Mouse (Mus musculus) T-helper 17 cell (primary cell): Measurements from ENCODE around the gene Bsnd.

Experiments
- in situ Hi-C, 2 experiments: fragments of 300-600 bp; cut with MboI, MseI; formaldehyde crosslinking; loops; 1 replicate in 1 of 2; 2 replicates in 1 of 2; pipeline ENCODE4 v1.15.1; 2025; ENCODE audit warnings: high pct_unique_total_duplicates in 2 of 2

Gene Bsnd

DNA sequence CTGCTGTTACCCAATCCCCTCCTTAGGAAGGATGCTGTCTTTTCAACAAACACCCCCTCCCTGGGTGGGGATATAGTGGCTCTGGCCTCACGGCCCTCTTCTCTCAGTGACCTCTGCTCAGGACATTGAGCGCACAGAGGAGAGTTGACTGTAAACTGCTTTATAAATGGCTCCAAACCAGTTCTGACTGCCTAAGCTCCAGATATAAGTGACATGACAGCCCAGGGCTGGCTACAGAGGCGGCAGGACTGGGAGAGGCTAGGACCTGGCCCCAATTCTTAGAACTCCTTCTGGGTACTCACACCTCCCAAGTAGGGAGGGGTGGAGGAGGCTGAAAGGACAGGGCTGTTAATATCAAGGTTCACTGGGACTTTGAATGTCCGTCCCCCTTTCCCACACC, 1.5 kb downstream of the Bsnd start:
- in situ Hi-C loops, result loop anchor here in 1 of 2 experiments (10.0 to 25.0 kb wide), 2 partner anchors 686 to 803 kb away; no protein-coding TSS in a partner anchor

DNA sequence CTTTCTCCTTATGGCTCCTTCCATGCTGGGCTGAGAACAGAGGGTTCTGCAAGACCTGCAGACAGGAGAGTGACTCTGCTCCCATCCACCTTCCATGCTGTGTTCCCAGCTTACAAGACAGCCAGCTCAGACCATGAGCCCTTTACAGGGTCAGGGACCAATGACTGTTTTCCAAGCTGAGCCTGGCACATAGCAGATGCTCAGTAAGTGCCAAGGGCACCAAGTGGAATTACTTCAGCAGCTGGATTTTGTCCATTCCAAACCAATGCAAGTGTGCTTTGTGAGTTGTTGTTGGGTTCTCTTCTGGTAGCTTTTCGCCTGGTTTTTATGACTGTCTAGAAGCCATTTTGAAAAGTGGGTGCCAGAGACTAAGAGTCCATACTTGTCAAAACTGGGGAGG, 8.3 kb downstream of the Bsnd start:
- in situ Hi-C loops, result loop anchor here in 1 of 2 experiments (5.0 to 25.0 kb wide), 2 partner anchors 38 to 797 kb away; no protein-coding TSS in a partner anchor

DNA sequence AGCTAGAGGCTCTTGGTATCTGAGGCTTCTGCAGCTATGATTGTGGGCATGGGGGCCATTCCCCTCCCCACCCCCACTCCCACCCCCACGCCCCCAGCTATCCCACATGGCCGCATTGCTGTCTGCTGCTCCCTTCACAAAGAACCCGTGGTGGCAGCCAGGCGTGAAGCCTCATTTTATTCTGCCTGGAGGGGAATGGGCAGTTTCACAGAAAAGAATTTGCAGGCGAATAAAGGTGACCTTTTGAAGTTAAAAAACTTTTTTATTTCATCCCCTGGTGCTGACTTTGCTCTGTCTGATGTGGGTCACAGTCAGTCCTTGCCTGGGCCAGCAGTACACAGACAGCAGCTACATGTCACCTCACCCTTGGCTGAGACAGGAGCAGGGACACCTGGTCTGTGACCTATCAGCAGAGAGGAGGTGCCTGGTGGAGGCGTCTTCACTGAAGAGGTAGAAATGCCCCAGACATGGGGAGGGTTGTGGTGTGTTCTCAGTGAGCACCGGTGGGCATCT, 8.8 kb downstream of the Bsnd start:
- in situ Hi-C loops, result loop anchor here in 1 of 2 experiments (5.0 to 25.0 kb wide), 2 partner anchors 39 to 796 kb away; no protein-coding TSS in a partner anchor

DNA sequence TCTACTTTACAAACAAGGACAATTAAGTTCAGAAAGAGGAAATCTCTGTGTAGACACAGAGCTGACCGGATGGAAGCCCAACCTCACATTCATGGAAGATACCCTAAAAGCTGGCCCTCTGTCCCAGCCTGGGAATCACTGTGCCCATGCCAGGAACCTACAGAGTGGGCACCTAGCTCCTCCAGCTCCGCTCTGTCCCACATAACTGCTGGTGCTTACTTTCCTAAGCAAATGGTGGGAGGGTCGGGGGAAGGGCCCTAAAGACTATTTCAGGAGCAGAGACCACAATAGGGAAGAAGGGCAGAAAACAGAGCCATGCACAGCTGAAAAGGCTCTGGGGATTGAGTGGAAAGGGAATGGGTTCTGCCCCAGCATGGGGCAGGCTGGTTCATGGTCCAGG, 11.5 kb downstream of the Bsnd start:
- in situ Hi-C loops, result loop anchor here in 1 of 2 experiments (5.0 to 25.0 kb wide), 2 partner anchors 42 to 793 kb away; no protein-coding TSS in a partner anchor

DNA sequence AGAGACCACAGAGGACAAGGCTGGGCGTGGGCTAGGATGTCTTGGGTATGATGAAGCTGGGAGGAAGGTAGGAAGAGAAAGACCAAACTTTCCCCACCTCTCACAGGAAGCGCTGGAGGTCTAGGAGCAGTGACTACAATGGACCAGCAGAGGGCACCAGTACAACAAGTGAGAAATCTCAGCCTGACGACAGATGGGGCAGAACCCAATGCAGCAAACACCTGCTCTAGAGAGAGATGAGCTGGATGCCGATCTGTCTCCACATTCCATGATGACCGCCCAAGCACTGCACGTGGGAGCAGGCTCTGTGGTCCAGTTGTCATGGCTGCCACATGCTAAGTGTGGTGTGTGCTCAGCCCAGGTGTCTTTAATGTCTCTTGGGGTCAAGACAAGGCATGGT, 17.8 kb downstream of the Bsnd start:
- in situ Hi-C loops, result loop anchor here in 1 of 2 experiments (5.0 kb wide), 1 partner anchor 58 kb away; no protein-coding TSS in a partner anchor

DNA sequence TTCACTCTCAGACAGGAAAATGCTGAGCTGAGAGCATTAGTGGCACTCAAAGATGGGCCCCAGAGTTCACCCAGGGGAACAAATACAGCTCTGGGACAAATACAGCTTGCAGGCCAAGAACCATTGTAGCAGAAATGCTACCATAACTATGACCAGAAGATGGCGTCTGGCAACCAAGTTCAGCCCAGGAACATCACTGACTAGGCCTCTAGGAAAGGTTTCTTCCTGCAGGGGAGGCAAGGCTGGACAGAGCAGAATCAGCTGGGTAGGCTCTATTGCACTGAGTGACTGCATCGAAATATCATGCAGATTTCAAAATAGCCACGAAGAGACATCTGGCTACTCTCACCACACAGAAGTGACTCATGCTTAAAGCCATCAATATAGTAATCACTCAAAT, 19.7 kb downstream of the Bsnd start:
- in situ Hi-C loops, result loop anchor here in 1 of 2 experiments (5.0 kb wide), 1 partner anchor 60 kb away; no protein-coding TSS in a partner anchor

DNA sequence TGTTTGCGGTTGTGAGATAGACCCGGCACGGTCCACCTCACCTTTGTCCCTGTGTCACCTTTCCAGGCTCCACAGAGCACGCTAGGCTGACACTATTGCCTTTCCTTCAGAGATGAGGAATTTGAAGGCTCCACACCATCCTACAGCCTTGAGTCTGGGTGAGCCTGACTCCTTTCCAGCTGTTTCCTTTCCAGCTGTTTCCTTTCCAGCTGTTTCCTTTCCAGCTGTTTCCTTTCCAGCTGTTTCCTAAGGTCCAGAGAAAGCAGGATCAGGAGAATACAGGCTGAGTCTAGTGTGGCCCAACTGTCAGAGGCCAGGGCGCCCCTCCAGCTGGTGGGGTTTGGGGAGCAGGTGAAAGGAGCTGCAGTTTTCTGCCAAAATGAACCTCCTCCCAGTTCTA, 21.2 kb downstream of the Bsnd start:
- in situ Hi-C loops, result loop anchor here in 1 of 2 experiments (5.0 kb wide), 1 partner anchor 61 kb away; no protein-coding TSS in a partner anchor

DNA sequence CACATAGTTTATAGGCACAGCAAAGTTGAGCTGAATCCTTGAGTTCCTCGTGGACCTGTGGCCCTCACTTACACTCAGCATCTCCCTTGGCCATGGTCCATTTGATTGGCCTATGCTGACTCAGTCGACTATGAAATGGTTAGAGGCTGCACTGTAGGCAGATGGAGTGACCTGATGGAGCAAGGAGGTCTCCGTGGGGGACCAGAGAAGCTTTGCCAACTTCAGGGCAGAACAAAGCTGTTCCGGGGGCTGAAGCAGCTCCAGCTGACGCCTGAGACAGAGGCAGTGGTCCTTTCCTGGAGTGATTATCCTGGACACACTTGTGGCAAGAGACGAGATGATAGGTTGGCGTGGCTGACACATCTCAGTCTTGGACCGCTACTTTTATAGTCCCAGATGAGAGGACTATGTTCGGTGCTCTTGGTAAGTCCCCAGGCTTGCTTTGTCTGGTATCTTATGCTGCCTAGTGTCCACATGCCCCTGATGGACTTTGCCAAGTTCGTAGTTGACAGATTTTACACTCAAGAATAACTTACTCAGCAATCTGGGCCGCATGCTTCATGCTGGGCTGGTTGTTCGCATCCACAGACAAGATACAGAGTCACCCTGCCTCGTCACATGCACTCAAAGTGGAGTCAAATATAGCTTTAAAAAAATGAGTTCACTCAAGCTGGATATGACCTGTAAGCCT, 24.5 kb downstream of the Bsnd start:
- in situ Hi-C loops, result no loop called here

DNA sequence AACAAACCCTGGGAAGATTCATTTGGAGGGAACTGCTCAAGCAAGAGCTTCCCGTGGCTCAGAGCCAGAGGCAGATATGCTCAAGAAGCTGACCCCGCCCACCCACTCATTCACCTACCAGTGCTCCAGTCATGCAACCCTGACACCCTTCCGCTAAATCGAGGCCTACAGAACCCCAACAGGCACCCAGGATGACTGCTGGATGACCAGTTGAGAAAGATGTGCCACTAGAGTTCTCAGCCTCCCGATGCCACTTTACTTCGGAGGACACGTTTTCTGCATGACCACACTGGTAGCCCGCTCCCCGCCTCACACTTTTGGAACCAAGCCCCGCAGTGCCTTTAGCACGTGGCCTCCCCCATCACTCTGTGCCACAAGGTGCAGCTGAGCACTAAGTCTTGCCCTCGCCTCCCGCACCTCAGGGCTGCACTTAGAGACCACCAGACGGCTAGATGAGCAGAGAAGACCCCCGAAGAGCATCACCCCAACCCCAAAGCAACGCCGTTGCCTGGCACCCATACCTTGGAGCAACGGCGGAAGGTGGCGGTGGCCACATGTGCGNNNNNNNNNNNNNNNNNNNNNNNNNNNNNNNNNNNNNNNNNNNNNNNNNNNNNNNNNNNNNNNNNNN, 28.8 kb downstream of the Bsnd start:
- in situ Hi-C loops, result no loop called here

DNA sequence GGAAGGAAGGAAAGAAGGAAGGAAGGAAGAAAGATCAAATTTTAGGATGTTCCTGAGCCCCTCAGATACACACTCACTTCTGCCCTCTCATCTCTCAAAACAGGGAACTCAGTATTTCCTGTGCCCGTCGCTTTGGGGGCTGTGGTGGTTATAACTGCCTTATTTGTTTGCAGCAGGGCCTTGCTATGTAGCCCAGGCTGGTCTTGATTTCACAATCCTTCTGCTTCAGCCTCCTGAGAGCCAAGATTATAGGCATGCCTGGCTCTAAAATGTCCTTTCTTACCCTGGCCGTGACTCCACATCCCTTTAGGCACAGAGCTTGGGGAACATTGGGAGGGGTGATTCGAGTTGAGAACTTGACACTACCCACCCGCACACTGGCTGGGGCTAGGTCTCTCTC, 29.6 kb downstream of the Bsnd start:
- in situ Hi-C loops, result no loop called here

DNA sequence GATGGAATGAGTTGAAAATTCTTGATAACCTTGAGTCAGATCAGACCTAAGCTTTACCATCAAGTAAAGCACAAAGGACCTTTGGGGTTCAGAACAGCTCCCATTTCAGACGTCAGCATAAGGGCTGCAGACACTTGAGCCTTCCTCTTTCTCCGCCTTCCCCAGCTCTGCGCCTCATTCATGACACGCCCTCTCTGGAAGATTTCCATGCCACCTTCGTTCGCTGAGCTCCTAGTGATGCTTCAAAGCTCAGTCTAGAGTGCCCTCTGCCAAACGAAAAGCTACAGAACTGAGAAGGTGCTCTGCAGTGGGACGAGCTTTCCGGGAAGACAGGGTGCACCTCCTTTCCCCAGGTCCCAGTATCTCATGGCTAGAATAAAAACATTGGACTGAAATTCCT, 30.1 kb downstream of the Bsnd start:
- in situ Hi-C loops, result no loop called here

DNA sequence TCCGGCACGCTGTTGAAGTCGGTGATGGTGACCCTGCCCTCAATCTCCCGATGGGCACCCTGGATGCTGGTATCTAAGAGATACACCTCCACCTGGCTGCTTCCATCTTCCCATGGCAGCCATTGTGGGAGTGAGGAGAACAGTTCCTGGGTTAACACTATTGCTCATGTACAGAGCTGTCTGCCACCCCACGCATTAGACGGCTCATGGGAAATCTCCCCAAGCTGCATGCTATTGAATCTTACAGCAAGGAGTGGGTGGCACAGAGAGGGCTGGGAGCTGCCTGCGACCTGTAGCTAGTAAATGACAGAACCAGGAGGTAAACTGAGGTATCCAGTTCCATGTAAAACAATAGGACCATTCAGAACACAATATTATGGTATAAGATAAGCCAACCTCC, 37.5 kb downstream of the Bsnd start:
- in situ Hi-C loops, result no loop called here

DNA sequence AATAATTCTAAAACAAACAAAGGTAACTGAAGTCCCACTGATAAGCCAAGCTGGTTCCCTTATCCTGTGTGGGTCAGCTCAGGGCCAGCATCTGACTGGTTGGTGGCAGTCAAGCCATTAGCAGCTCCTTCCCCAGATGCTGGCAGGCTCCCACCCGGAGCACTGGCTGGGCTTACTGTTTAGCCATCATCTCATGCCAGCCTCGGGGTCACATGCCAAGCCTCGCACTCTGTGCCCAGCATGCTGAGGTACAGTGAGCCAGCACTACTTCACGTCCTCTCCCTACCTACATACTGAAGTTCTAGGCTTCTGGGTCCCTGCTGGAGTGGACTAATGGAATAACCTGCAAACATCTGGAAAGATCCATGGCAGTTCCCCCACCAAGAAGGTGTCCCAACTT, 38.6 kb downstream of the Bsnd start:
- in situ Hi-C loops, result no loop called here

DNA sequence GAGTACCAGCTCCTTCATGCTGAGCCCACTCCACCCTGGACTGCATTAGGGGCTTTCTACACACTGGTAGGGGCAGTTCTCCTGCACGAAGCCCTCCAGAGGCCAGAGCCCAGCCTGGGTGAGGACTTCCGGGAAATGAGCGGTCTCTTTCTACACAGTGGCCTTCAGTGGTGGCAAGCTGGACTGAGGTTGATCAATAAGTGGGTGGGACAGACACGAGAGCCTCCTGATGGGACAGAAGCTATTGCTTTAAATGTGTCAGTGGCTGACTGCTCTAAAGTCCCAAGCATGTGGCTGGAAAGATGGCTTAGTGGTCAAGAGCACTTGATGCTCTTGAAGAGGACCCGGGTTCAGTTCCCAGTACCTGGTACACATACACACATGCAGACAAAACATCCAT, 39.0 kb downstream of the Bsnd start:
- in situ Hi-C loops, result no loop called here

DNA sequence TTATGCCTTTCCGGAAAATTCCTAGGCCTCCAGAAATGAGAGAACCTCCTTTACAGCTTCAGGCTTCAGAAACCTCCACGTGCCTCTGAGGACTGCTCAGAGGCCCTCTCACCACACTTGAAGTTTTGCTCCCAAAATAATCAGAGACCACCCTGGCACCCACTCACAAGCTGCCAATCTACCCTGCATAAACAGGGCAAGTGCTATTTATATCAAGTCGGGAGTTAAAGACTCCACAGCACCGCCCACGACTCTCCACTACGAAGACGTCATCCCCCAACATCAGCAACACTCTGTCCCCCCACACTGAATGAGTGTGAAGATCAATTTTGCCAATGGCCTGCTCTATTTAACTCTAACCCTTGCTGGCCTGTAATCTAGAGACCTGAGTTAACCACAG, 39.7 kb downstream of the Bsnd start:
- in situ Hi-C loops, result no loop called here

DNA sequence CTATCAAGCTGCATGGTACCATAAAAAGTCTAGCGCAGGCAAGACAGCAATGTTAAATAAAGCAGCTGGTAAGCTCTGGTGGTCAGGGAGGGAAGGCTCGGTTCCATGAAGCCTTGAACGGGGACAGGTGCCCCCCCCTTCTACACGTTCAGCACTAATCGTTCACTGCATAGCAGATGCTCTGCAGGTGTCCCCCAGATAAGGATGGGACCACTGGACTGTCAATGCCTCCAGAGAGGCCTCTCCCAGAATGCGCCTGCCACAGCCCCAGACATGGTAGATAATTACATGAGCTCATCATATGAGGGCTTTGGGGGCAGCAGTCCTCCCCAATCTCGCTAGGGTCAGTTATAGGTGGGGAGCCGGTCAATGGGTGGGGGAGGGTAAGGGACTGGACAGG, 42.8 kb downstream of the Bsnd start:
- in situ Hi-C loops, result no loop called here

DNA sequence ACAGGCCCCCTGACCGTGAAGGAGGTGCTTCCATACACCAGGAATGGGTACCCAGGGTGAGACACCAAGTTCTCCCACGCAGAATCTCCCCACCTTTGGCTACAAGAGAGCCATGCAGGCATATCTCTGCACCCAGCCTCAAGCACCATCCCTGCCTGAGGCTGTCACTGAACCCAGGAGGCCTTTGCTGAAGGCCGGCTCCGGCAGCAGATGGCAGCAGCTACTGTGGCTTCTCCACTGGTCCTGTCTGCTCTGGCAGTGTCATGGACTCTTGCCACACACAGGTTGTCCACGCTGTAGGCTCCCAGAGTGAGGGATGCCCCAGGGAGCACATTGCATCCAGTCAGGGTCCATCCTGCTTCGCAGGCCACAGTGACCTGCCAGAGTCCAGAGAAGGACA, 48.9 kb downstream of the Bsnd start:
- in situ Hi-C loops, result no loop called here

DNA sequence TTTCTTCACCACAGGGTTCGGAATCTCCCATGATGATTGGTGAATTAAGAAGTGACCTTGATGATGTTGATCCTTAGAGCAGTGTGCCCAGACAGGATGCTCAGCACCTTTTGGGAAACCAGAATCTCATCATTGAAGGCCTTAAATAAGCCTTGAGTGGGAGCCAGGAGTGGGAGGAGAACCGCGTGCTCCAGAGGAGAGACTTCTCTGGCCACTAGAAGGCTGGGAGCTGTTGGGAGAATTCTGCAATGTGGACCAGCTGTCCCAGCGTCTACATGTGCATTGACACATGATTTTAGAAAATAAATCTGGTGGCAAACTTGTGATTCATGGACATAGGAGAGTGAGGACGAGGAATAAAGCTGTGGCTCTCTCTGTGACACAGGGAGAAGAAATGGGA, 53.3 kb downstream of the Bsnd start:
- in situ Hi-C loops, result loop anchor here in 1 of 2 experiments (10.0 kb wide), 1 partner anchor 936 kb away; no protein-coding TSS in a partner anchor

DNA sequence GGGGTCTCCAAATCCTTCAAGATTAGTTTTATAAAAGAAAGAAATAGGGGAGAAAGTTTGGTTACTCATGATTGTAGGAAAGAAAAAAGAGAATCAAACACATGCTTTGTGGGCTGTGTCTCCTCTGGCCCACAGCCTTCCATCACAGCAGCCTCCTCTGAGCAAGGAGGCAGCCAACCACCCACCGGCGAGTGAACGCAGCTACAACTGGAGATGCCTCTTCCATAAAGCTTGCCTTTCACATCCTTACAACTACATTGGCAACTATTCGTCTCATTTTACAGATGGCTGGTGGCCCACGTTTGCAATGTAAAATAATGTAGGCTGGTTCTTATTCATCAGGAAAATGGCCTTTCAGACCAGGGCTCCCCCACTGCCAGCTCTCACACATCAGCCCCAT, 54.9 kb downstream of the Bsnd start:
- in situ Hi-C loops, result loop anchor here in 1 of 2 experiments (10.0 kb wide), 1 partner anchor 938 kb away; no protein-coding TSS in a partner anchor

DNA sequence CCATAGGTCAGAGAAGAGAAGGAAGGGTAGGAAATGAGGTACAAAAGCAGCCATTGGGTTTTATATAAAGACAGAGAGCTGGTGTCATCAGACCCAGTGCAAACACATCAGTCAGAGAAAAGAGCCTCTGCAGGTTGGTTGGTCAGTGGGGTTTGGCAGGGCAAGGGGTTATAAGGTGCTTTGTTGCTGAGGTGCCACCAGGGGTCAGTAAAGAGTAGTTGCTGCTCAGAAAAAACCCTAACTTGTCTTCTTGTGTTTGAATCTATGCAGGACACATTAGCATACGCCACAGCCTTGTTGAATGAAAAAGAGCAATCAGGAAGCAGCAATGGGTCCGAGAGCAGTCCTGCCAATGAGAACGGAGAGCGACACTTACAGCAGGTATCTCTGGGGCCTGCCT, 55.6 kb downstream of the Bsnd start:
- in situ Hi-C loops, result loop anchor here in 1 of 2 experiments (10.0 kb wide), 1 partner anchor 938 kb away; no protein-coding TSS in a partner anchor

DNA sequence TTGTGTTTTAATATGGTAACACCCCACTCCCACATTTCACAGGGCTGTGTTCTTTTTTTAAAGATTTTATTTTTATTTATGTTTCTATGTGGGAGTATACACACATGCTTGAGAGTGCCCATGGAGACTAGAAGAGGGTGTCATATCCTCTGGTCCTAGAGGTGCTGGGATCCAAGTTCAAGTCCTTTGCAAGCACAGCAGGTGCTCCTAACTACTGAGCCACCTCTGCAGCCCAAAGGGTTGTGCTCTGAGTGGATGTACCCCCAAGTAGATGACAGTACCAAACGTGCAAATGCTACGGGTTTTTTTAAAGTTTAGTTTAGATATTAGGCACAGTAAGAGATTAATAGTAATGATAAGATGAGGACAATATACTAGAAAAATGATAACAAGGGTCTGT, 56.7 kb downstream of the Bsnd start:
- in situ Hi-C loops, result loop anchor here in 1 of 2 experiments (10.0 kb wide), 1 partner anchor 939 kb away; no protein-coding TSS in a partner anchor
